Mouse (Mus musculus) liver, embryonic 14.5 days (tissue): ENCODE measurements around the gene Ppp3r1. TPM values are rescaled to one million over a fixed set of nuclear protein-coding genes. Genes with fewer than 3 reads are reported as not detected.

ENCODE experiments used
- ATAC-seq: fragments of 200-750 bp; cut with Nextera tagmentation; 2 replicates; pipeline ENCODE4 v1.8.0; 2017; ENCODE audit warnings: moderate number of reproducible peaks, mild to moderate bottlenecking, moderate library complexity; ENCODE audit not compliant: insufficient read depth
- DNase-seq, 3 experiments: peaks; one replicate each; pipeline ENCODE4 v3.0.0-alpha.2; 2012 to 2013; ENCODE audit warnings: low read depth in 3 of 3, low spot score in 3 of 3
- H3K27ac ChIP-seq: fragments of 300-500 bp; sonication (generic); 2 replicates; pipeline ENCODE4 v1.5.1; 2014; ENCODE audit warnings: moderate library complexity, mild to moderate bottlenecking, control low read depth, inconsistent platforms
- H3K27me3 ChIP-seq: fragments of 300-500 bp; sonication (generic); 2 replicates; pipeline ENCODE4 v1.6.1; 2014; ENCODE audit warnings: mild to moderate bottlenecking, low read length, moderate library complexity; ENCODE audit not compliant: control insufficient read depth, insufficient read depth
- H3K36me3 ChIP-seq: fragments of 300-500 bp; sonication (generic); replicated peaks from 2 replicates; pipeline ENCODE4 v1.6.1; 2014; ENCODE audit warnings: low read depth; ENCODE audit not compliant: control insufficient read depth, insufficient read depth
- H3K4me1 ChIP-seq, 2 experiments: fragments of 200-500 bp in 1 of 2; fragments of 300-500 bp in 1 of 2; sonication (generic) in 1 of 2; replicated peaks; 2 replicates each; pipeline ENCODE4 v1.6.1; 2012 to 2014; ENCODE audit warnings: antibody characterized with exemption in 1 of 2, inconsistent platforms in 1 of 2, low read length in 1 of 2; ENCODE audit not compliant: control insufficient read depth in 2 of 2, insufficient read depth in 2 of 2
- H3K4me2 ChIP-seq: fragments of 300-500 bp; sonication (generic); 2 replicates; pipeline ENCODE4 v1.6.1; 2014; ENCODE audit warnings: low read depth, mild to moderate bottlenecking, control low read depth, moderate library complexity
- H3K4me3 ChIP-seq, 2 experiments: fragments of 200-500 bp in 1 of 2; fragments of 300-500 bp in 1 of 2; sonication (generic) in 1 of 2; 2 replicates each; pipeline ENCODE4 v1.5.1; 2012 to 2014; ENCODE audit warnings: low read depth in 2 of 2, low read length in 2 of 2, mild to moderate bottlenecking in 2 of 2, control low read depth in 1 of 2, inconsistent platforms in 1 of 2, moderate library complexity in 1 of 2; ENCODE audit not compliant: insufficient read depth in 1 of 2
- H3K9ac ChIP-seq: fragments of 300-500 bp; sonication (generic); replicated peaks from 2 replicates; pipeline ENCODE4 v1.6.1; 2014; ENCODE audit warnings: mild to moderate bottlenecking, control low read depth, moderate library complexity
- H3K9me3 ChIP-seq: fragments of 300-500 bp; sonication (generic); 2 replicates; pipeline ENCODE4 v1.6.1; 2016; ENCODE audit warnings: low read length, mixed read lengths; ENCODE audit not compliant: control insufficient read depth
- CTCF ChIP-seq: IDR thresholded peaks from 2 replicates; pipeline ENCODE4 v1.5.1; 2016; ENCODE audit warnings: antibody characterized with exemption, low read depth, control low read depth
- EP300 ChIP-seq: IDR thresholded peaks from 2 replicates; pipeline ENCODE4 v1.6.1; 2016; ENCODE audit warnings: antibody characterized with exemption, low read depth
- WGBS: fragments of 180-500 bp; shearing (Covaris S2); extraction: QIAGEN DNeasy Blood & Tissue Kit; methylation state at CpG from one replicate; pipeline ENCODE4 v1.1.7; 2014; ENCODE audit not compliant: insufficient replicate concordance; 5-methylcytosine and 5-hydroxymethylcytosine counted together
- polyA plus RNA-seq, 2 experiments: library from polyadenylated mRNA; depleted of rRNA in 1 of 2; stranded (reverse) in 1 of 2; unstranded in 1 of 2; fragments of >200 nt; fragmentation: Nextera tagmentation in 1 of 2; extraction: Ambion mirVana in 1 of 2; gene quantifications; 2 replicates each; pipeline versions ENCODE4 v1.2.1 to v1.2.3; 2012 to 2014

Gene Ppp3r1
- polyA plus RNA-seq, 2 experiments, result 15.0 to 23.9 TPM

- Histone ChIP-seq H3K36me3 (no peaks in the 10 kb centered on the region), H3K4me3 (no peak overlapping the region), H3K9ac (no peak overlapping the region), H3K4me2 (no peak overlapping the region), H3K27ac (no peak overlapping the region), H3K9me3 (no peaks in the 10 kb centered on the region), H3K4me1 (no peaks in the 10 kb centered on the region), H3K27me3 (no peaks in the 10 kb centered on the region)
- 52% methylated on average over 6 of the region's 6 CpGs for WGBS
- TF ChIP-seq EP300, result no peak
- no peak for TF ChIP-seq CTCF
- ATAC-seq (no peak), DNase-seq (no peak)
Measured at GRCm38 (mm10) chr11:17138306-17139033, 20.6 kb upstream of the Ppp3r1 start.

GRCm38 (mm10) chr11:17159738-17160241, 727 bp downstream of the Ppp3r1 start:
- Histone ChIP-seq H3K27me3 (no peaks in the 10 kb centered on the region), H3K4me3 (peak overlapping the region; percentile 82 to 98), H3K9me3 (no peaks in the 10 kb centered on the region), H3K27ac (peak overlapping the region; percentile 89), H3K4me2 (peak overlapping the region; percentile 95), H3K9ac (peak overlapping the region; percentile 94), H3K36me3 (no peaks in the 10 kb centered on the region), H3K4me1 (peaks cover 3 to 24% of the 10 kb centered on the region in 2 experiments; a peak in 3 of 4 replicates)
- under 1% methylated on average over 42 of the region's 46 CpGs for WGBS
- no peak for TF ChIP-seq CTCF
- TF ChIP-seq EP300, result no peak
- peak in 2 of 3 experiments; percentile 9 to 12 for DNase-seq
- ATAC-seq, result peak; percentile 53

- H3K9me3 ChIP-seq, result no peaks in the 10 kb centered on the region
- 1% methylated on average over 12 of the region's 12 CpGs for WGBS
- TF ChIP-seq EP300 (no peak), CTCF (peak; percentile 75)
- peaks cover 3 to 24% of the 10 kb centered on the region in 2 experiments; a peak in 3 of 4 replicates for H3K4me1 ChIP-seq
- peak overlapping the region; percentile 89 for H3K27ac ChIP-seq
- peak overlapping the region; percentile 94 for H3K9ac ChIP-seq
- H3K27me3 ChIP-seq, result no peaks in the 10 kb centered on the region
- no peaks in the 10 kb centered on the region for H3K36me3 ChIP-seq
- DNase-seq, result peak; percentile 41 to 57 (median 50)
- H3K4me2 ChIP-seq, result peak overlapping the region; percentile 95
- peak overlapping the region; percentile 82 to 98 for H3K4me3 ChIP-seq
- no peak for ATAC-seq
Measured at GRCm38 (mm10) chr11:17160242-17160641, 1.2 kb downstream of the Ppp3r1 start.

- ATAC-seq (no peak), DNase-seq (no peak)
- no peak for TF ChIP-seq EP300
- no peak overlapping the region for H3K9ac ChIP-seq
- H3K9me3 ChIP-seq, result no peaks in the 10 kb centered on the region
- H3K4me3 ChIP-seq, result no peak overlapping the region
- H3K27ac ChIP-seq, result no peak overlapping the region
- H3K27me3 ChIP-seq, result no peaks in the 10 kb centered on the region
- 67% methylated on average over 1 of the region's 1 CpGs for WGBS
- H3K4me2 ChIP-seq, result 0 out of 2 replicates have a peak overlapping the region, but pooled peaks have one; percentile 4
- peaks cover 3 to 23% of the 10 kb centered on the region in 2 experiments; a peak in 3 of 4 replicates for H3K4me1 ChIP-seq
- no peaks in the 10 kb centered on the region for H3K36me3 ChIP-seq
Measured at GRCm38 (mm10) chr11:17163956-17164355, 4.9 kb downstream of the Ppp3r1 start.

- H3K9me3 ChIP-seq, result no peaks in the 10 kb centered on the region
- 73% methylated on average over 7 of the region's 7 CpGs for WGBS
- H3K9ac ChIP-seq, result no peak overlapping the region
- no peak overlapping the region for H3K4me2 ChIP-seq
- DNase-seq, result no peak
- H3K4me1 ChIP-seq, result peaks cover 8 to 26% of the 10 kb centered on the region in 2 experiments; a peak in 3 of 4 replicates
- H3K27ac ChIP-seq, result no peak overlapping the region
- no peaks in the 10 kb centered on the region for H3K36me3 ChIP-seq
- H3K27me3 ChIP-seq, result no peaks in the 10 kb centered on the region
- TF ChIP-seq CTCF (no peak), EP300 (no peak)
- no peak for ATAC-seq
- no peak overlapping the region for H3K4me3 ChIP-seq
Measured at GRCm38 (mm10) chr11:17166627-17167026, 7.6 kb downstream of the Ppp3r1 start.
